8 mouse cellular contexts compared by ENCODE assay signal in genomic region chr17:25785281-25785745, GRCm38 (mm10). TPM values are rescaled to one million over a fixed set of nuclear protein-coding genes. Genes with fewer than 3 reads are reported as not detected.
DNase-seq lines count a peak whose midpoint lies in the region; ATAC-seq and TF ChIP-seq lines count a peak whose summit lies in the region.

TSS of gene Haghl (minus strand) at chr17:25785673.

- H3K27me3 ChIP-seq in CH12.LX (replicated peaks), result no peaks in the 10 kb centered on the region
- no peaks in the 10 kb centered on the region for H3K27me3 ChIP-seq in forebrain, embryonic 12.5 days
- no peaks in the 10 kb centered on the region for H3K27me3 ChIP-seq in heart, postnatal 0 days (ENCODE audit: control insufficient read depth, insufficient read depth, low read length)
- H3K27me3 ChIP-seq in liver, embryonic 16.5 days (ENCODE audit: control insufficient read depth, insufficient read depth, low read depth, low read length), result no peaks in the 10 kb centered on the region
- no peaks in the 10 kb centered on the region for H3K27me3 ChIP-seq in neural tube, embryonic 13.5 days
- H3K27me3 ChIP-seq in testis, adult 2 months (ENCODE audit: control insufficient read depth, insufficient read depth, low read length), result no peaks in the 10 kb centered on the region

- under 1% methylated on average over 23 of the region's 23 CpGs for WGBS in forebrain, embryonic 12.5 days
- under 1% methylated on average over 23 of the region's 23 CpGs for WGBS in heart, postnatal 0 days
- WGBS in liver, embryonic 16.5 days (ENCODE audit: insufficient replicate concordance), result under 1% methylated on average over 23 of the region's 23 CpGs
- under 1% methylated on average over 23 of the region's 23 CpGs for WGBS in neural tube, embryonic 13.5 days

- peak within 1 kb of the TSS; percentile 65 to 81 (median 73) for H3K4me3 ChIP-seq in CH12.LX (replicated peaks in 1 of 3; ENCODE audit: low read depth in 2 of 3, low read length in 2 of 3, poor library complexity in 1 of 3)
- H3K4me3 ChIP-seq in forebrain, embryonic 12.5 days (replicated peaks), result peak within 1 kb of the TSS; percentile 65
- peak within 1 kb of the TSS; percentile 71 for H3K4me3 ChIP-seq in heart, postnatal 0 days (ENCODE audit: low read depth, low read length)
- peak within 1 kb of the TSS; percentile 76 for H3K4me3 ChIP-seq in liver, embryonic 16.5 days (ENCODE audit: low read depth, low read length)
- peak within 1 kb of the TSS; percentile 68 for H3K4me3 ChIP-seq in neural tube, embryonic 13.5 days
- H3K4me3 ChIP-seq in testis, adult 2 months (ENCODE audit: control insufficient read depth, low read depth, low read length), result peak within 1 kb of the TSS; percentile 87

- no peaks in the 10 kb centered on the region for H3K9me3 ChIP-seq in CH12.LX (replicated peaks; ENCODE audit: low read length)
- no peaks in the 10 kb centered on the region for H3K9me3 ChIP-seq in forebrain, embryonic 12.5 days
- H3K9me3 ChIP-seq in heart, postnatal 0 days (replicated peaks; ENCODE audit: control insufficient read depth, low read length), result no peaks in the 10 kb centered on the region
- no peaks in the 10 kb centered on the region for H3K9me3 ChIP-seq in liver, embryonic 16.5 days (replicated peaks; ENCODE audit: control insufficient read depth, low read length)
- H3K9me3 ChIP-seq in neural tube, embryonic 13.5 days, result no peaks in the 10 kb centered on the region

- no peak for TF ChIP-seq RAD21 in CH12.LX (IDR thresholded peaks at IDR 0.05; ENCODE audit: low read depth, low read length)

- peaks cover 7 to 16% of the 10 kb centered on the region in 2 experiments for H3K4me1 ChIP-seq in CH12.LX (ENCODE audit: control insufficient read depth in 1 of 2, insufficient read depth in 2 of 2)
- peaks cover 24% of the 10 kb centered on the region for H3K4me1 ChIP-seq in forebrain, embryonic 12.5 days
- H3K4me1 ChIP-seq in heart, postnatal 0 days (ENCODE audit: control insufficient read depth, insufficient read depth), result peaks cover 10% of the 10 kb centered on the region
- H3K4me1 ChIP-seq in liver, embryonic 16.5 days (ENCODE audit: control insufficient read depth, low read depth, low read length), result peaks cover 5% of the 10 kb centered on the region
- peaks cover 27% of the 10 kb centered on the region for H3K4me1 ChIP-seq in neural tube, embryonic 13.5 days (replicated peaks)
- H3K4me1 ChIP-seq in testis, adult 2 months (ENCODE audit: control insufficient read depth, insufficient read depth, low read length), result peaks cover 11% of the 10 kb centered on the region

- H3K4me2 ChIP-seq in CH12.LX (ENCODE audit: insufficient read depth, low read depth, poor library complexity, severe bottlenecking), result peak within 1 kb of the TSS; percentile 52
- H3K4me2 ChIP-seq in forebrain, embryonic 12.5 days, result peak within 1 kb of the TSS; percentile 88
- peak within 1 kb of the TSS; percentile 84 for H3K4me2 ChIP-seq in heart, postnatal 0 days (ENCODE audit: low read depth, low read length)
- H3K4me2 ChIP-seq in liver, embryonic 16.5 days (ENCODE audit: low read depth, low read length), result peak within 1 kb of the TSS; percentile 69
- peak within 1 kb of the TSS; percentile 95 for H3K4me2 ChIP-seq in neural tube, embryonic 13.5 days

- peak; percentile 79 for TF ChIP-seq POLR2A in CH12.LX (IDR thresholded peaks at IDR 0.05; ENCODE audit: low read depth, low read length)
- peak; percentile 86; the same call in 1 of the 2 replicates for TF ChIP-seq POLR2A in testis, adult 2 months (IDR thresholded peaks at IDR 0.05; ENCODE audit: control insufficient read depth, low read depth, low read length)

- H3K36me3 ChIP-seq in CH12.LX (replicated peaks in 1 of 2; ENCODE audit: control insufficient read depth in 1 of 2, insufficient read depth in 1 of 2, low read length in 1 of 2), result peaks cover 58 to 80% of the 10 kb centered on the region in 2 experiments
- H3K36me3 ChIP-seq in forebrain, embryonic 12.5 days (replicated peaks), result peaks cover 62% of the 10 kb centered on the region
- H3K36me3 ChIP-seq in heart, postnatal 0 days (replicated peaks; ENCODE audit: control insufficient read depth, insufficient read depth, low read length), result peaks cover 42% of the 10 kb centered on the region
- peaks cover 7% of the 10 kb centered on the region; the same call in 1 of the 2 replicates for H3K36me3 ChIP-seq in liver, embryonic 16.5 days (ENCODE audit: control insufficient read depth, insufficient read depth)
- H3K36me3 ChIP-seq in neural tube, embryonic 13.5 days, result peaks cover 69% of the 10 kb centered on the region
- H3K36me3 ChIP-seq in testis, adult 2 months (ENCODE audit: control insufficient read depth, insufficient read depth, low read length), result peaks cover 3% of the 10 kb centered on the region

- no peak for TF ChIP-seq EP300 in CH12.LX (IDR thresholded peaks at IDR 0.05; ENCODE audit: low read length)
- no peak for TF ChIP-seq EP300 in heart, postnatal 0 days (IDR thresholded peaks at IDR 0.05; ENCODE audit: low read depth)

- peak; percentile 88 for ATAC-seq in forebrain, embryonic 12.5 days (ENCODE audit: low FRiP score)
- peak; percentile 84 for ATAC-seq in heart, postnatal 0 days (ENCODE audit: insufficient read depth, low read depth)
- peak; percentile 86 for ATAC-seq in liver, embryonic 16.5 days (ENCODE audit: low read depth)
- ATAC-seq in neural tube, embryonic 13.5 days (ENCODE audit: low read depth), result peak; percentile 77

- peak; percentile 98 for DNase-seq in CH12.LX (ENCODE audit: extremely low read depth)
- DNase-seq in c-Kit-positive CD71-positive TER-119-negative erythroid progenitor cells, embryonic 14.5 days (ENCODE audit: low read depth), result peak; percentile 94
- peak; percentile 95 for DNase-seq in heart, postnatal 0 days (ENCODE audit: low spot score)
- peak; percentile 97 to 99 for DNase-seq in kidney, postnatal 4 days

- H3K27ac ChIP-seq in CH12.LX (ENCODE audit: insufficient read depth, low read depth), result peak within 1 kb of the TSS; percentile 50; the same call in 1 of the 2 replicates
- peak within 1 kb of the TSS; percentile 91 for H3K27ac ChIP-seq in forebrain, embryonic 12.5 days
- peak within 1 kb of the TSS; percentile 61; the same call in 1 of the 2 replicates for H3K27ac ChIP-seq in heart, postnatal 0 days (ENCODE audit: low read depth)
- peak within 1 kb of the TSS; percentile 54 for H3K27ac ChIP-seq in liver, embryonic 16.5 days (ENCODE audit: low read length)
- peak within 1 kb of the TSS; percentile 89 for H3K27ac ChIP-seq in neural tube, embryonic 13.5 days (replicated peaks)
- H3K27ac ChIP-seq in testis, adult 2 months (ENCODE audit: control insufficient read depth, insufficient read depth, low read depth, low read length), result peak within 1 kb of the TSS; percentile 71

- in situ Hi-C loops in CH12.LX (cut with MboI; ENCODE audit: low pct_ligation_motif_present, low pct_unique_long_range_greater_than_20kb, low sequenced_read_pairs), result no loop called here

- H3K79me2 ChIP-seq in CH12.LX (replicated peaks; ENCODE audit: control insufficient read depth, extremely low read depth, insufficient read depth, poor library complexity, severe bottlenecking), result no peaks in the 10 kb centered on the region

- peak within 1 kb of the TSS; percentile 58 for H3K9ac ChIP-seq in CH12.LX (ENCODE audit: insufficient read depth, low read depth)
- peak within 1 kb of the TSS; percentile 73 for H3K9ac ChIP-seq in forebrain, embryonic 12.5 days
- peak within 1 kb of the TSS; percentile 55 for H3K9ac ChIP-seq in heart, postnatal 0 days (replicated peaks; ENCODE audit: low read depth, low read length)
- peak within 1 kb of the TSS; percentile 71 for H3K9ac ChIP-seq in liver, embryonic 16.5 days (ENCODE audit: low read depth, low read length)
- H3K9ac ChIP-seq in neural tube, embryonic 13.5 days, result peak within 1 kb of the TSS; percentile 89

- TF ChIP-seq CTCF in CH12.LX (conservative IDR thresholded peaks at IDR 0.05 in 1 of 2, IDR thresholded peaks at IDR 0.05 in 1 of 2; ENCODE audit: low read depth in 2 of 2, low read length in 2 of 2), result no peak
- TF ChIP-seq CTCF in heart, postnatal 0 days (IDR thresholded peaks at IDR 0.05; ENCODE audit: low read depth), result no peak
- TF ChIP-seq CTCF in testis, adult 2 months (IDR thresholded peaks at IDR 0.05; ENCODE audit: control insufficient read depth, insufficient read depth, insufficient replicate concordance, low read depth, low read length), result 0 out of 2 replicates have a peak, but pooled peaks have one; percentile 7

- dilution Hi-C loops in CH12.LX (cut with MboI; ENCODE audit: extremely low pct_ligation_motif_present, extremely low pct_unique_long_range_greater_than_20kb, low sequenced_read_pairs), result no loop called here

TF ChIP-seq in CH12.LX, 34 proteins besides CTCF, POLR2A, EP300 and RAD21 (continues in another document):
- TF ChIP-seq CHD1 (IDR thresholded peaks at IDR 0.05; ENCODE audit: low read depth, low read length) (no peak), HCFC1 (IDR thresholded peaks at IDR 0.05; ENCODE audit: low read depth, low read length) (peak; percentile 58), TBP (conservative IDR thresholded peaks at IDR 0.05; ENCODE audit: low read depth, low read length) (peak; percentile 74; the same call in 1 of the 2 replicates), ZC3H11A (IDR thresholded peaks at IDR 0.05; ENCODE audit: low read depth, low read length) (no peak), KAT2A (IDR thresholded peaks at IDR 0.05; ENCODE audit: insufficient replicate concordance, low read length) (no peak), CHD2 (IDR thresholded peaks at IDR 0.05; ENCODE audit: low read length) (0 out of 2 replicates have a peak, but pooled peaks have one; percentile 20), RCOR1 (conservative IDR thresholded peaks at IDR 0.05; ENCODE audit: low read depth, low read length) (no peak), MXI1 (IDR thresholded peaks at IDR 0.05; ENCODE audit: low read depth, low read length) (0 out of 2 replicates have a peak, but pooled peaks have one; percentile 17), TCF12 (IDR thresholded peaks at IDR 0.05; ENCODE audit: low read depth, low read length) (no peak), BHLHE40 (IDR thresholded peaks at IDR 0.05; ENCODE audit: low read depth, low read length) (no peak), ELF1 (IDR thresholded peaks at IDR 0.05; ENCODE audit: low read depth, low read length) (peak; percentile 31; the same call in 1 of the 2 replicates), NELFE (IDR thresholded peaks at IDR 0.05; ENCODE audit: low read depth, low read length) (peak; percentile 86)

RNA-seq across cellular contexts. Expression of gene Haghl, which starts in this region (rescaled TPM):
- total RNA-seq in CH12.LX (2012; rRNA removed) (14.5 and 16.0 TPM in 2 replicates), CH12.LX (2014; rRNA removed) (7.3 and 7.4 TPM in 2 replicates)
- 7.4 and 7.8 TPM in 2 replicates for polyA plus RNA-seq in CH12.LX (2012; ENCODE audit: insufficient read length, low read depth)
- polyA plus RNA-seq in forebrain, embryonic 12.5 days (2016; fragmentation: Nextera tagmentation; extraction: Ambion mirVana), result 99.1 and 100 TPM in 2 replicates
- total RNA-seq in heart, postnatal 0 days (2014; rRNA removed; ENCODE audit: low replicate concordance), result 50.3 and 59.4 TPM in 2 replicates
- polyA plus RNA-seq in heart, postnatal 0 days (2015; fragmentation: Nextera tagmentation; extraction: Ambion mirVana), result 46.1 and 47.7 TPM in 2 replicates
- 6.9 and 7.0 TPM in 2 replicates for polyA plus RNA-seq in liver, embryonic 16.5 days (2015; fragmentation: Nextera tagmentation; extraction: Ambion mirVana)
- polyA plus RNA-seq in neural tube, embryonic 13.5 days (2015; fragmentation: Nextera tagmentation; extraction: Ambion mirVana), result 101 and 107 TPM in 2 replicates
- polyA plus RNA-seq in testis, adult 2 months (2012; rRNA removed), result 81.1 and 83.4 TPM in 2 replicates

Comparison
In these comparisons a context has a peak if more than half of its experiments do, and no peak if none do; other contexts are left out.
1. Peak in every context shown above with its lines: DNase-seq, ATAC-seq, H3K4me3 ChIP-seq and H3K27ac ChIP-seq.